Mouse (Mus musculus) ES-E14 (cell line): Measurements from ENCODE around the gene Sod1.

Experiments
- ZC3H11A ChIP-seq: IDR thresholded peaks from 2 replicates; pipeline ENCODE4 v1.6.1; 2012; ENCODE audit warnings: low read depth, mild to moderate bottlenecking, inconsistent platforms, low read length, borderline replicate concordance
- ZNF384 ChIP-seq: IDR thresholded peaks from 2 replicates; pipeline ENCODE4 v1.6.1; 2012; ENCODE audit warnings: low read depth, low read length, inconsistent platforms

GRCm38 (mm10) chr16:90217926-90218325 is 2.6 kb upstream of the Sod1 start:
- TF ChIP-seq ZNF384, result no peak
- no peak for TF ChIP-seq ZC3H11A
